Mouse (Mus musculus) lung, postnatal 10 days (tissue): ENCODE measurements around the gene Ccdc28a.
A peak's percentile ranks its signal among the peaks of the same experiment; 100 is the strongest.

ENCODE experiments used
- DNase-seq: peaks from one replicate; pipeline ENCODE4 v3.0.0; 2021

The Ccdc28a gene

GRCm38 (mm10) chr10:18234560-18235401, at the start of gene Ccdc28a:
Gene Ccdc28a, minus strand, starts transcription at chr10:18234998.
- DNase-seq: peak; percentile 96

GRCm38 (mm10) chr10:18283991-18284390, 49.2 kb upstream of the Ccdc28a start:
- no peak for DNase-seq

- DNase-seq: no peak
Measured at GRCm38 (mm10) chr10:18276090-18276734, 41.4 kb upstream of the Ccdc28a start.

GRCm38 (mm10) chr10:18251345-18251744, 16.5 kb upstream of the Ccdc28a start:
- no peak for DNase-seq

GRCm38 (mm10) chr10:18243614-18244013, 8.8 kb upstream of the Ccdc28a start:
- DNase-seq: no peak

GRCm38 (mm10) chr10:18237191-18237590, 2.4 kb upstream of the Ccdc28a start:
- peak; percentile 32 for DNase-seq

GRCm38 (mm10) chr10:18236328-18236927, 1.6 kb upstream of the Ccdc28a start:
- no peak for DNase-seq

GRCm38 (mm10) chr10:18235402-18235747, 577 bp upstream of the Ccdc28a start:
- no peak for DNase-seq

GRCm38 (mm10) chr10:18233891-18234290, 907 bp downstream of the Ccdc28a start:
- no peak for DNase-seq

GRCm38 (mm10) chr10:18224386-18224785, 10.4 kb downstream of the Ccdc28a start:
- no peak for DNase-seq

GRCm38 (mm10) chr10:18219351-18219750, 15.4 kb downstream of the Ccdc28a start:
- DNase-seq: no peak

GRCm38 (mm10) chr10:18214124-18214523, 20.7 kb downstream of the Ccdc28a start:
- no peak for DNase-seq

- no peak for DNase-seq
Measured at GRCm38 (mm10) chr10:18213373-18213772, 21.4 kb downstream of the Ccdc28a start.

GRCm38 (mm10) chr10:18210726-18211125, 24.1 kb downstream of the Ccdc28a start, which contains the start of gene Ect2l:
Gene Ect2l, minus strand, starts transcription at chr10:18210890.
- peak; percentile 45 for DNase-seq

GRCm38 (mm10) chr10:18210119-18210518, 24.7 kb downstream of the Ccdc28a start:
- no peak for DNase-seq

- no peak for DNase-seq
Measured at GRCm38 (mm10) chr10:18204067-18204466, 30.7 kb downstream of the Ccdc28a start.

- no peak for DNase-seq
Measured at GRCm38 (mm10) chr10:18202401-18202800, 32.4 kb downstream of the Ccdc28a start.

GRCm38 (mm10) chr10:18200656-18201055, 34.1 kb downstream of the Ccdc28a start:
- no peak for DNase-seq

GRCm38 (mm10) chr10:18199919-18200318, 34.9 kb downstream of the Ccdc28a start:
- no peak for DNase-seq

GRCm38 (mm10) chr10:18198286-18199015, 36.3 kb downstream of the Ccdc28a start:
- DNase-seq: no peak

- DNase-seq: peak; percentile 83
Measured at GRCm38 (mm10) chr10:18197206-18197979, 37.4 kb downstream of the Ccdc28a start.

GRCm38 (mm10) chr10:18194737-18195141, 40.1 kb downstream of the Ccdc28a start:
- peak; percentile 18 for DNase-seq
